Mouse (Mus musculus) lung, postnatal 0 days (tissue): ENCODE data around the gene Psg17. TPM values are rescaled to one million over a fixed set of nuclear protein-coding genes. Genes with fewer than 3 reads are reported as not detected.
A peak's percentile ranks its signal among the peaks of the same experiment; 100 is the strongest.
"Not testable (repeated sequence)": the region's sequence is repeated elsewhere in the genome, so short reads cannot be mapped to it uniquely, and the experiment has no call there.

Source experiments
- ATAC-seq: fragments of 200-750 bp; cut with Nextera tagmentation; 2 replicates; pipeline ENCODE4 v1.8.0; 2017; ENCODE audit warnings: moderate library complexity
- DNase-seq: peaks from one replicate; pipeline ENCODE4 v3.0.0-alpha.2; 2016; ENCODE audit warnings: low spot score
- H3K27ac ChIP-seq: fragments of 300-500 bp; sonication (generic); 2 replicates; pipeline ENCODE4 v1.5.1; 2014; ENCODE audit warnings: antibody characterized with exemption, mild to moderate bottlenecking, low read length, mixed read lengths
- H3K27me3 ChIP-seq: fragments of 300-500 bp; sonication (generic); replicated peaks from 2 replicates; pipeline ENCODE4 v1.6.1; 2014; ENCODE audit warnings: low read length, mixed read lengths; ENCODE audit not compliant: insufficient read depth
- H3K36me3 ChIP-seq: fragments of 300-500 bp; sonication (generic); 2 replicates; pipeline ENCODE4 v1.6.1; 2014; ENCODE audit warnings: low read length, mixed read lengths; ENCODE audit not compliant: insufficient read depth
- H3K4me1 ChIP-seq: fragments of 300-500 bp; sonication (generic); 2 replicates; pipeline ENCODE4 v1.6.1; 2014; ENCODE audit warnings: antibody characterized with exemption, low read depth, low read length, mixed read lengths; ENCODE audit not compliant: insufficient read depth
- H3K4me2 ChIP-seq: fragments of 300-500 bp; sonication (generic); replicated peaks from 2 replicates; pipeline ENCODE4 v1.6.1; 2014; ENCODE audit warnings: low read depth, mild to moderate bottlenecking, low read length, moderate library complexity, mixed read lengths
- H3K4me3 ChIP-seq: fragments of 300-500 bp; sonication (generic); 2 replicates; pipeline ENCODE4 v1.5.1; 2014; ENCODE audit warnings: low read depth, low read length
- H3K9ac ChIP-seq: fragments of 300-500 bp; sonication (generic); replicated peaks from 2 replicates; pipeline ENCODE4 v1.6.1; 2014; ENCODE audit warnings: low read depth, mild to moderate bottlenecking
- H3K9me3 ChIP-seq: fragments of 300-500 bp; sonication (generic); 2 replicates; pipeline ENCODE4 v1.6.1; 2016; ENCODE audit warnings: low read length, mixed read lengths
- CTCF ChIP-seq: IDR thresholded peaks from 2 replicates; pipeline ENCODE4 v1.5.1; 2016; ENCODE audit warnings: antibody characterized with exemption, mild to moderate bottlenecking
- EP300 ChIP-seq: IDR thresholded peaks from 2 replicates; pipeline ENCODE4 v1.6.1; 2016; ENCODE audit warnings: antibody characterized with exemption, mild to moderate bottlenecking, control low read depth
- WGBS: fragments of 180-500 bp; shearing (Covaris S2); extraction: QIAGEN DNeasy Blood & Tissue Kit; methylation state at CpG from one replicate; pipeline ENCODE4 v1.1.7; 2014; 5-methylcytosine and 5-hydroxymethylcytosine counted together
- polyA plus RNA-seq: library from polyadenylated mRNA; unstranded; fragments of >200 nt; fragmentation: Nextera tagmentation; extraction: Ambion mirVana; gene quantifications from 2 replicates; pipeline ENCODE4 v1.2.1, GENCODE M21; 2015

The Psg17 gene
- polyA plus RNA-seq, 1 experiment from 2014 or later, result not detected

DNA sequence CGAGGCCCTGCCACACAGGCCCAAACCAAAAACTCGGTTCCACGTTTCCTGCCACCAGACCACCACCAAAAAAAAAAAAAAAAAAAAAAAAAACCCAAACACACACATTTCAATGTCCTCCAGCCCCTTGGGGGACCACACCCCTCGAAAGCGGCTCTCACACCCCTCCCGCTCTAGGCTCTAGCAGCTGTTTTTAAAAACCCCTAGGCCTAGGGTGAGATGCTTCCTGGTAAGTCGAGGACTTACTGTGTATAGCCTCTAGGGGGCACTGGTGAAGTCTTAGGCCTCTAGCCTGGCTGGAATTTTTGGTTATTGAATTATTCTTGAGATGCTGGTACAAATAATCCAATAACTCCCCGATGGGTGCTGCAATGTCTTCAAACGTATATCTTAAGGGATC lies 7.2 kb upstream of the Psg17 start:
- H3K36me3 ChIP-seq, result no peaks in the 10 kb centered on the region
- no peak overlapping the region for H3K9ac ChIP-seq
- no peak overlapping the region for H3K27ac ChIP-seq
- DNase-seq, result peak; percentile 60
- no peak overlapping the region for H3K4me2 ChIP-seq
- no peaks in the 10 kb centered on the region for H3K4me1 ChIP-seq
- no peak for ATAC-seq
- TF ChIP-seq CTCF (peak; percentile 66), EP300 (no peak)
- H3K9me3 ChIP-seq, result no peaks in the 10 kb centered on the region
- no peaks in the 10 kb centered on the region for H3K27me3 ChIP-seq
- no peak overlapping the region for H3K4me3 ChIP-seq
- 57% methylated on average over 9 of the region's 9 CpGs for WGBS

GRCm38 (mm10) chr7:18827792-18828546 lies 6.6 kb upstream of the Psg17 start:
- no peak overlapping the region for H3K9ac ChIP-seq
- 60% methylated on average over 26 of the region's 26 CpGs for WGBS
- H3K4me3 ChIP-seq, result no peak overlapping the region
- TF ChIP-seq CTCF (no peak), EP300 (no peak)
- no peaks in the 10 kb centered on the region for H3K4me1 ChIP-seq
- DNase-seq, result no peak
- H3K27ac ChIP-seq, result no peak overlapping the region
- ATAC-seq, result no peak
- H3K27me3 ChIP-seq, result no peaks in the 10 kb centered on the region
- H3K4me2 ChIP-seq, result no peak overlapping the region
- H3K9me3 ChIP-seq, result no peaks in the 10 kb centered on the region
- H3K36me3 ChIP-seq, result no peaks in the 10 kb centered on the region

DNA sequence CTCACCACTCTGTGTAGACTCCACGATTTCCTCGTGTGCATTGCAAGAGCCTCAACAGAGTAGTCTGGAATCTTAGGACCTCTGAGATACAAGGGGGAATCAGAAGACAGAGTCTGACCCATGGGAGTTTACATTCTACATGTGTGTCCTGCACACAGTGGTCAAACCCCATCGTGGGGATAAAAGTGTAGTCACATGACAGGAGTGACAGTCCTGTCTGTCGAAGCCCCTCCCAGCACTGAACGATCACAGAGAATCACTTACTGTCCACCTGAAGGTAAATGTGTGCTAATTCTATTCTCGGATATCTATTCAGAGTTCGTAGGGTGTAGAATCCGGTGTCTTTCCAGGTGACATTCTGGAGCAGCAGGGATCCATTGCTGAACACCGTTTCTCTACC lies 3.1 kb downstream of the Psg17 start:
- H3K27ac ChIP-seq, result no peak overlapping the region
- ATAC-seq, result no peak
- 73% methylated on average over 9 of the region's 9 CpGs for WGBS
- TF ChIP-seq CTCF (no peak), EP300 (no peak)
- no peaks in the 10 kb centered on the region for H3K9me3 ChIP-seq
- H3K27me3 ChIP-seq, result no peaks in the 10 kb centered on the region
- H3K4me2 ChIP-seq, result no peak overlapping the region
- H3K9ac ChIP-seq, result no peak overlapping the region
- no peak for DNase-seq
- H3K36me3 ChIP-seq, result no peaks in the 10 kb centered on the region
- no peaks in the 10 kb centered on the region for H3K4me1 ChIP-seq
- no peak overlapping the region for H3K4me3 ChIP-seq

- TF ChIP-seq EP300, result no peak
- Histone ChIP-seq H3K4me2 (no peak overlapping the region), H3K9ac (no peak overlapping the region), H3K36me3 (no peaks in the 10 kb centered on the region), H3K4me3 (no peak overlapping the region), H3K27ac (no peak overlapping the region), H3K9me3 (no peaks in the 10 kb centered on the region), H3K27me3 (no peaks in the 10 kb centered on the region), H3K4me1 (no peaks in the 10 kb centered on the region)
- no peak for DNase-seq
- no peak for ATAC-seq
Observed at GRCm38 (mm10) chr7:18803526-18803925, 17.9 kb downstream of the Psg17 start.

GRCm38 (mm10) chr7:18799129-18799528 lies 22.3 kb downstream of the Psg17 start:
- WGBS, result 38% methylated on average over 3 of the region's 3 CpGs
- no peaks in the 10 kb centered on the region for H3K4me1 ChIP-seq
- no peaks in the 10 kb centered on the region for H3K36me3 ChIP-seq
- no peak overlapping the region for H3K27ac ChIP-seq
- no peaks in the 10 kb centered on the region for H3K9me3 ChIP-seq
- TF ChIP-seq EP300 (no peak), CTCF (peak; percentile 49)
- no peak for ATAC-seq
- no peak overlapping the region for H3K4me3 ChIP-seq
- no peak overlapping the region for H3K9ac ChIP-seq
- H3K27me3 ChIP-seq, result no peaks in the 10 kb centered on the region
- no peak for DNase-seq
- no peak overlapping the region for H3K4me2 ChIP-seq

GRCm38 (mm10) chr7:18798420-18798819 lies 23.0 kb downstream of the Psg17 start, which contains the start of gene Psg19:
Psg19 (minus strand) TSS chr7:18798520.
- Histone ChIP-seq H3K36me3 (no peaks in the 10 kb centered on the region), H3K27ac (no peak within 1 kb of the TSS), H3K4me3 (no peak within 1 kb of the TSS), H3K9ac (no peak within 1 kb of the TSS), H3K9me3 (no peaks in the 10 kb centered on the region), H3K4me2 (no peak within 1 kb of the TSS), H3K27me3 (no peaks in the 10 kb centered on the region), H3K4me1 (no peaks in the 10 kb centered on the region)
- TF ChIP-seq CTCF (no peak), EP300 (no peak)
- DNase-seq, result no peak
- ATAC-seq, result no peak
- WGBS, result 89% methylated on average over 1 of the region's 1 CpGs

- H3K4me1 ChIP-seq, H3K9ac ChIP-seq, H3K36me3 ChIP-seq, DNase-seq, H3K4me3 ChIP-seq, H3K27me3 ChIP-seq, H3K4me2 ChIP-seq, H3K9me3 ChIP-seq, ATAC-seq, H3K27ac ChIP-seq: not testable (repeated sequence)
Observed at GRCm38 (mm10) chr7:18790671-18791070, 30.7 kb downstream of the Psg17 start.
